Mouse (Mus musculus): ENCODE measurements around the gene Tfap4. TPM values are rescaled to one million over a fixed set of nuclear protein-coding genes. Genes with fewer than 3 reads are reported as not detected.

Gene Tfap4
- polyA plus RNA-seq, 1 experiment from 2014 or later, result 22.6 TPM

DNA sequence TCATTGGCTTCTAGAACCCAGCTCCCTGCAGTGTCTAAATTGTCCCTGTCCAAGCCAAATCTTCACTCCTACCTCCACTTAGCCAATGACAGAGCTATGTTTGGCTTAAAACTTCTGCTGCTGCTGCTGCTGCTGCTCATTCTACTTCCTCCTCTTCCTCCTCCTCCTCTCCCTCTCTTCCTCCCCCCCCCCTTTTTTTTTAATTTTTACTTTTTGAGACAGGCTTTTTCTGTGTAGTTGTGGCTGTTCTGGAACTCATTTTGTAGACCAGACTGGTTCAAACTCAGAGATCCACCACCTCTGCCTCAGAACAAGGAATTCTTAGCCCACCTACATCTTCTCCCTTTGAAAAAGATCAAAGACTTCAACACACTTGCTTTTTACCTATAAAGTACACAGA is 57.1 kb downstream of the Tfap4 start:
- Histone ChIP-seq H3K4me3 (replicated peaks) (no peak overlapping the region), H3K9ac (no peak overlapping the region), H3K4me2 (no peak overlapping the region), H3K27me3 (no peaks in the 10 kb centered on the region), H3K9me3 (no peaks in the 10 kb centered on the region), H3K4me1 (no peaks in the 10 kb centered on the region), H3K36me3 (replicated peaks) (no peaks in the 10 kb centered on the region), H3K27ac (no peak overlapping the region)
- ATAC-seq (ENCODE audit: low FRiP score), result no peak

DNA sequence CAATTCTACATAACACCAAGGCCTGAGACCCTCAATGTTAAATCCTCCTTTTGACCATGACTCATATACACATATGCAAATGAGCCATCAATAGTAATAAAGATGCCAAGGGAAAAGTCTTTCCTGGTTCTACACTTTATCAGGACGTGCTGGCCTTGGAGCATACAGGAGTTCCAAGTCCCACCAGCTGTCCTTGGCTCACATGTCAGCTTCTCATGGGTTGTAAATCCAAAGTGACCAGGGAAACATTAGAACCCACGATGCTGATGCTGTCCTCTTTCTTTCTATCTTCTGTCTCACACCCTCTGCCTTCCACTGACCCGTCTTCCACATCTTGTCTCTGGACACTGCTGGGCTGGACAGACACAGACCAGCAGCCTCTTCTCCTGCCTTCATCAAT is 58.0 kb downstream of the Tfap4 start:
- Histone ChIP-seq H3K9me3 (no peaks in the 10 kb centered on the region), H3K4me3 (replicated peaks) (no peak overlapping the region), H3K27ac (no peak overlapping the region)

GRCm38 (mm10) chr16:4500598-4501385 is 58.9 kb downstream of the Tfap4 start:
- no peaks in the 10 kb centered on the region for H3K36me3 ChIP-seq (replicated peaks)
- WGBS, result 88% methylated on average over 8 of the region's 8 CpGs
- H3K9ac ChIP-seq, result no peak overlapping the region
- H3K27ac ChIP-seq, result no peak overlapping the region
- no peak for ATAC-seq (ENCODE audit: low FRiP score)
- H3K4me1 ChIP-seq, result no peaks in the 10 kb centered on the region
- H3K4me2 ChIP-seq, result no peak overlapping the region
- no peak overlapping the region for H3K4me3 ChIP-seq (replicated peaks)
- H3K9me3 ChIP-seq, result no peaks in the 10 kb centered on the region
- H3K27me3 ChIP-seq, result no peaks in the 10 kb centered on the region

More for the DNA sequence above, 58.0 kb downstream of the Tfap4 start:
- H3K36me3 ChIP-seq (replicated peaks), result no peaks in the 10 kb centered on the region
- WGBS, result 89% methylated on average over 3 of the region's 3 CpGs
- no peak overlapping the region for H3K9ac ChIP-seq
- no peaks in the 10 kb centered on the region for H3K27me3 ChIP-seq
- no peak for ATAC-seq (ENCODE audit: low FRiP score)
- no peaks in the 10 kb centered on the region for H3K4me1 ChIP-seq
- no peak overlapping the region for H3K4me2 ChIP-seq

- H3K36me3 ChIP-seq (replicated peaks), result no peaks in the 10 kb centered on the region
- H3K9ac ChIP-seq, result no peak overlapping the region
- peaks cover 3% of the 10 kb centered on the region; the same call in 1 of the 2 replicates for H3K4me1 ChIP-seq
- H3K27me3 ChIP-seq, result no peaks in the 10 kb centered on the region
- H3K4me2 ChIP-seq, result no peak overlapping the region
- no peaks in the 10 kb centered on the region for H3K9me3 ChIP-seq
- 82% methylated on average over 8 of the region's 8 CpGs for WGBS
- no peak overlapping the region for H3K4me3 ChIP-seq (replicated peaks)
- no peak for ATAC-seq (ENCODE audit: low FRiP score)
- H3K27ac ChIP-seq, result no peak overlapping the region
These were observed 61.7 kb downstream of the Tfap4 start for GRCm38 (mm10) chr16:4497762-4498607.

DNA sequence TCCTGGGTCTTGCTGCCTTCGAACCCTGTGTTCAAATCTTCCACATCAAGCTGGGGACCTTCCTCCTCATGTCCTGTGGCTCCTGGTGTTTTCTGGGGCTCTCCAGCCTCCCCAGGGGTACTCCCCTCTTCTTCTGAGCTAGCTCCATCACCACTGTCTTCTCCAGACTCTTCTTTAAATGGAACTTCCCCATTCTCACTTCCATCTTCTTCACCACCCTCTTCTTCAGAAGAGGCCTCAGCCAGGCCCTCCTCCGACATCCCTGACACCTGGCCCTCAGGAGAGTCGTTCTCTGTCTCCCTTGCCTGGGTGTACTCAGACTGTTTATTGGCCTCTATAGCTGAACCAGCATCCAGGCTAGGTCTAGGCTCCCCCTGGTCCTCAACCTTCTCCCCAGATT is 63.2 kb downstream of the Tfap4 start:
- whole genome bisulfite sequencing, result 96% methylated on average over 3 of the region's 3 CpGs
- Histone ChIP-seq H3K9ac (no peak overlapping the region), H3K4me1 (peaks cover 4% of the 10 kb centered on the region; the same call in 1 of the 2 replicates), H3K27me3 (no peaks in the 10 kb centered on the region), H3K27ac (no peak overlapping the region), H3K4me2 (no peak overlapping the region), H3K4me3 (replicated peaks) (no peak overlapping the region), H3K9me3 (no peaks in the 10 kb centered on the region), H3K36me3 (replicated peaks) (0 out of 2 replicates have a peak, but pooled peaks cover 3% of the 10 kb centered on the region)
- ATAC-seq (ENCODE audit: low FRiP score), result no peak

GRCm38 (mm10) chr16:4495861-4496260 is 63.8 kb downstream of the Tfap4 start:
- Histone ChIP-seq H3K27me3 (no peaks in the 10 kb centered on the region), H3K9me3 (no peaks in the 10 kb centered on the region), H3K36me3 (replicated peaks) (0 out of 2 replicates have a peak, but pooled peaks cover 3% of the 10 kb centered on the region), H3K27ac (no peak overlapping the region), H3K9ac (no peak overlapping the region), H3K4me3 (replicated peaks) (no peak overlapping the region), H3K4me2 (no peak overlapping the region), H3K4me1 (peaks cover 4% of the 10 kb centered on the region; the same call in 1 of the 2 replicates)
- 89% methylated on average over 5 of the region's 5 CpGs for WGBS
- ATAC-seq (ENCODE audit: low FRiP score), result no peak

Other genes starting within 250 kb of the Tfap4 start
- 1.4 and 1.8 TPM in 2 replicates for gene Adcy9, start 139.4 kb downstream of the Tfap4 start, polyA plus RNA-seq (2016; fragmentation: Nextera tagmentation; extraction: Ambion mirVana)
- gene Srl, start 18.0 kb downstream of the Tfap4 start, polyA plus RNA-seq (2016; fragmentation: Nextera tagmentation; extraction: Ambion mirVana), result 27.6 and 30.7 TPM in 2 replicates
- 22.0 and 26.6 TPM in 2 replicates for gene Glis2, start 34.9 kb upstream of the Tfap4 start, polyA plus RNA-seq (2016; fragmentation: Nextera tagmentation; extraction: Ambion mirVana)
- 114 TPM in 2 replicates for gene Pam16, start 65.1 kb upstream of the Tfap4 start, polyA plus RNA-seq (2016; fragmentation: Nextera tagmentation; extraction: Ambion mirVana)
- 5.2 and 6.8 TPM in 2 replicates for gene Vasn, start 80.1 kb upstream of the Tfap4 start, polyA plus RNA-seq (2016; fragmentation: Nextera tagmentation; extraction: Ambion mirVana)
- 51.4 and 58.0 TPM in 2 replicates for gene Dnaja3, start 80.1 kb upstream of the Tfap4 start, polyA plus RNA-seq (2016; fragmentation: Nextera tagmentation; extraction: Ambion mirVana)
- 13.5 and 18.5 TPM in 2 replicates for gene Coro7, start 119.9 kb upstream of the Tfap4 start, polyA plus RNA-seq (2016; fragmentation: Nextera tagmentation; extraction: Ambion mirVana)
- 167 and 170 TPM in 2 replicates for gene Nmral1, start 159.5 kb upstream of the Tfap4 start, polyA plus RNA-seq (2016; fragmentation: Nextera tagmentation; extraction: Ambion mirVana)
- gene Hmox2, start 166.5 kb upstream of the Tfap4 start, polyA plus RNA-seq (2016; fragmentation: Nextera tagmentation; extraction: Ambion mirVana), result 70.7 and 73.5 TPM in 2 replicates
- gene Cdip1, start 230.4 kb upstream of the Tfap4 start, polyA plus RNA-seq (2016; fragmentation: Nextera tagmentation; extraction: Ambion mirVana), result 96.5 and 97.1 TPM in 2 replicates